Mouse (Mus musculus) layer of hippocampus, postnatal 25 days (tissue): ENCODE results near the gene Acss2. TPM values are rescaled to one million over a fixed set of nuclear protein-coding genes. Genes with fewer than 3 reads are reported as not detected.
A peak's percentile ranks its signal among the peaks of the same experiment; 100 is the strongest.
"Not testable (repeated sequence)": the region's sequence is repeated elsewhere in the genome, so short reads cannot be mapped to it uniquely, and the experiment has no call there.

Experiments
- DNase-seq, 2 experiments: peaks; one replicate each; pipeline ENCODE4 v3.0.0; 2022; ENCODE audit warnings: mixed read lengths in 2 of 2, low spot score in 1 of 2; ENCODE audit errors: extremely low spot score in 1 of 2
- total RNA-seq, 2 experiments: library from RNA; stranded (reverse); gene quantifications; 2 replicates each; pipeline ENCODE4 v1.2.3; 2021

Gene Acss2
- total RNA-seq, 2 experiments from 2014 or later: 60.8 to 70.2 TPM

DNA sequence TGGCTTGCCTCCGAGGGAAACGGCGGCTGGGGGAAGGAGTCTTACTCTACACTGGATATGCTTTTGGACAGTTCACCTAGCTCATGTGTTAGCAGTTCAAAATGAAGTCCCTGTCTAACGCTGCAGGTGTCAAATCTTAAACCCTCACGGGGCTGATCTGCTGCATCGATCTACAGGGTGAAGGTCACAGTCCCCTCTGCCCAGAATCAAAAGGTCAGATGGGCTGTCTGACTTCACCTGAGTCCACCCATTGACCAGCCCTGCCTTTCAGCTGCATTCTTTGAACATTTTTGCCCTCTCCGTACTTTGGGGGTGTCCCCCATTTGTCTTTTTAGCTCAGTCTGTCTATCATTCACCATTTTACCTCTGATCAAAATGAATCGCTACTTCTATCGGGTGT is 67.3 kb downstream of the Acss2 start:
- no peak for DNase-seq

DNA sequence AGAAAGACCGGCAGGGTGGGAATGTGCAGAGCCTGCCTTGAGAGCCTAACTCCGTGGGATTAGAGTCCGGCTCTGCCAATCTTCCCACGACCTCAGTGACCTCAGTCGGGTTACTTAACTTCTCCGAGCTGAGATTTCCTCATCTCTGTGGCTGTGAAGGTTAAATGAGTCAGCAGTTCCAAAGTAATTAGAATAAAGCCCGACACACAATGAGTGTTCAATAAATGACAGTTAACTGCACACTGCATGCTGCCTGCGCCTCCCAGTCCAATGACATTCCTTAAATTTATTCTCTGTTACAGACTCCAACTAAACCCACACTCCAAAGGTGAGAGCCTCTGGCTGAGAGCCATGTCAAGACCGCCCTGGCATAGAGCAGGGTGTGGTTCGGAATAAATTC is 67.7 kb downstream of the Acss2 start:
- DNase-seq: no peak

DNA sequence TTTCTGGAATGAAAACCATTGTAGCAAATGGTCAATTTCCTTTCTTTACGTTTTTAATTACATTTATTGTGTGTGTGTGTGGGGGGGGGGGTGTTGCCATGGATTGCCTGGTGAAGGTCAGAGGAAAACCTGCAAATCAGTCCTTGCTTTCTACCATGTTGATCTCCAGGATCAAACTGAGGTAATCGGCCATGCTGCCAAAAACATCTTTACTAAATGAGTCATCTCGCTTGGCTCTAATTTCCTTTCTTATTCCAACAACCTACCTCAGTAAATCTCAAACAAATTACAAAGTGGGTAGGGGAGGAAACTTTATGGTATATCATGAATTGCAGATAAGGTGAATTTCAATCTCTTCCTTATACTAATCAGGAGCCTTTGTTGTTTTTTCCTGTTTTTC is 70.4 kb downstream of the Acss2 start:
- no peak for DNase-seq

DNA sequence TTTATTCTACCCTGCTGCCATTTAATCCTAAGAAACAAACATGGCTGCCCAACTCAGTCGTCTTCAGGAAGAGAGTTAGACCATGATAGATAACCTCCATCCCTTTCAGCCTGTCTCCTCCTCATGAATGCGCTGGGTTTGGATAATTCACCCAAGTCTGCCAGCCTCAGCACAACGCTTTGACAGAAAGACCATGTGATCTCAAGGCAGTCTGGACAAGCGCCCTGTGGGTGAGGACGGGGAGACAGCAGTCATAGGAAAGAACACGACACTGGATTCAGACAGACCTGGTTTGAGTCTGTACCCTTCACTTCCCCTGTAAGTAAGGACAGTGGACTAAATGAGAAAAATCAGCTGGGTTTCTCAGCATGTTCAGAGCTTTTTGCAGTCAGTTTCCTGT is 71.8 kb downstream of the Acss2 start:
- DNase-seq: no peak

DNA sequence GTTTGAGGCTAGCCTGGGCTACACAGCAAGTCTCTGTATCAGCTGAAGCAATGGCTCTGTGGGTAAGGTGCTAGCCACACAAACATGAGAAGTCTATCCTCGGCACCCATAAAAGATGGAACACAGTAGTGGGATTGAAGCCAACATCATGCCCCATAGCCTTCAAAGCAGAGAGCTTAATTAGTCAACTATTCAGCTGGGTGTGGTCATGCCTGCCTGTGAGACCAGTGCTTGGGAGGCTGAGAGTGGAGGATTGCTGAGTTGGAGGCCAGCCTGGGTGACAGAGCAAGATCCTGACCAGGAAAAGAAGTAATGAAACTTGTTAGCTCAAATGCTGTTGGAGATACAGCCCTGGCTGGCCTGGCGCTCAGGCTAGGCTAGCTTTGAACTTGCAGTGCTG is 73.1 kb downstream of the Acss2 start:
- no peak for DNase-seq

DNA sequence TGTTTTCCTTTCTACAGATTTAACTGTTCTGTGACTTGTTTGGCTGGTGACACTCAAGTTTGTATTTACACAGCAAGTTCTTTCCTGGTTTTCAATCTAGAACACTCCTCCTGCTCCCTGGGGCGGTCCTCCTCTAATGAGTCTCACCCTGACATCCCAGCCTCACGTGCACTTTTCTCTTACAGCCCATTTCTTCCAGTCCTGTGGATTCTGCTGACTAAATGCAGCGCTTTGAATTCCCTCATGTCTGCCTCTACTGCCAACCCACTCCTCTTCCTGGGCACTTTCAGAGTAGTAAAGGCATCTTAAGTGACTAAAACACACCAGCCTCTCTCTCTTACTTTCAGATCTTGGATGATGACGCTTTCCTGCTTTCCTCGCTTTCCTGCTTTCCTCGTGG is 73.9 kb downstream of the Acss2 start:
- no peak for DNase-seq

DNA sequence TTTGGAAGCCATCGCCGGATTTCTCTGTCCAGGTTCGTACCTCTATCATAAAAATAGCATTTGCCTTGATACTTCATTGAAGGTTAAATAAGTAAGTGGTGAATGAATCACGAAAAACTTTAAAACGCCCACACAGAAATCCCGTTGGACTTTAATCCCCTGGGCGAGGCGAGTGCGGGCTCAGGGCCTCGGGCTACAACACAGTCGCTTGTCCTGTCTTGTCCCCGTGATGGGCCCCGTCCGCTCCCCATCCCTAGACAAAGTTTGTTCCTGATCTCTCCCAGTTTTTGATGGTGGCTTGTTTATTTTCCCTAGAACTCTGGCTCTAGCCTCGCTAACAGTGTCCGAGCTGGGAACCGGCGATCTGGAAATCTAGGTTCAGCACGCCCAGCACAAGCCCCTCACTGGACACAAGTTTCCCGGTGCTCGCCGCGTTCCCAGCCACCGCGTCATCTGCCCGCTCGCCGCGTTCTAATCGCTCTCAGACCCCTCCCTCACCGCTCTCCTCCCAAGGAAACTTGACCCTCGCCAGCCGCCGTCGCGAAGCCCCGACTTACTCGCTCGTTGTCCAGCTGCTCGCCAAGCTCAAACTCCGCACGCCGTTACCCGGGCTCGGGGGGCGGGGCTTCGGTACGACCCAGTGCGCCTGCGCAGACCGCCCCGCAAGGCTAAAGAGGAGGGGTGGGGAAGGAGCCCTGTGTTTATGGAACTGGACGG is 74.5 kb downstream of the Acss2 start, which contains the start of gene Gss:
Gss (minus strand) TSS at position 674 of the 717 bp plus-strand sequence.
- peak; percentile 99 for DNase-seq

DNA sequence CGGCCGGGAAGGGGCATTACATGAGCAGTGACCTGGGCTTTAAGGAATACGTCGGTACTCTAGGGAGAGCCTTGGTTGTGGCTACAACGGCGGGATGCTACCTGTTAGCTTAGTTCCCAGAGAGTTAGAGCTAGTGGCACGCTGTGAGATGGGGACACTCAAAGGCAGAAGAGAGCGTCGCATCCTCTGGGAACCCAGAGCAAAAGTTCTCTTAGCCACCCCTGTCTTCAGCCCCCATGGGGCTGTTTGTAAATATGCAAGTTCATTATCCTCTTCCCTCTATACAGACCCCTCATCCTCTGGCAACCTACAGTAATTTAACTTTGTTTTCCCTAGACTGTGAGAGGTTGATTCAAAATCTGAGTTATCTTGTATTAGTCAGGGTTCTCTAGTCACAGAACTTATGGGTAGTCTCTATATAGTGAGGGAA is 75.1 kb downstream of the Acss2 start:
- no peak for DNase-seq

DNA sequence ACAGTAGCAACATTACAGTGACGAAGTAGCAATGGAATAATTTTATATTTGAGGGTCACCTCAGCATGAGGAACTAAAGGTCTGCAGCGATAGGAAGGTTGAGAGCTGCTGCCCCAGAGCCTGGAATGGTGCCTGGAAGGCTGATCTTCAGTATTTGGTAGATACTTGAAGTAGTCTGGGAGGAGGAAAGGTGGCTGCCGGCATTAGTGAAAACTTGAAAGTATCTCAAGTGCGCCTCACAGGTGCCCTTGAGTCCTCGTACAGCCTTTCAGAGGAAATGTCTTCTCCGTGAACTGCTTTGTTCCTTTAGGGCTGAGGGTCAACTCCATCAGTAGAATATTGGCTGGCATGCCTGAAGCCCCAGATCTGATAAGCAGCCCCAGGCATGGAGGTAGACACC is 77.8 kb downstream of the Acss2 start:
- no peak for DNase-seq

DNA sequence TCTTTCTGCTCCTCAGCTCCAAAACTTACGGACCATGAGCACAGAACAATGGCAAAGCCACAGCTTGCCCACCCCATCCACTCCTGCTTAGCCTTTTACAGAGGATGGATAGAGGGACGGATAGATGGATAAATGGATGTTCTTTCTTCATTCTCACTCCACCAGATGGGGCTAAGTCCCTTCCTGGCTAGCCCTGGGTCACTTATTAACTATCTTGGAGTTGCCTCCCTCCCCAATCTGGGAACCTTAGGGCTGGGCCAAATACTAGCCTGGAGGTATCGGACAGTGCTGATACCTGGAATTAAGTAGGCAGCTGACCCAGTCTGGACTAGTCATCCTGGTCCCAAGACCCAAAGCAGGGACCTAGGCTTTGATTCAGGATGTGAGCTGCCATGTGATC is 86.0 kb downstream of the Acss2 start:
- DNase-seq: no peak

DNA sequence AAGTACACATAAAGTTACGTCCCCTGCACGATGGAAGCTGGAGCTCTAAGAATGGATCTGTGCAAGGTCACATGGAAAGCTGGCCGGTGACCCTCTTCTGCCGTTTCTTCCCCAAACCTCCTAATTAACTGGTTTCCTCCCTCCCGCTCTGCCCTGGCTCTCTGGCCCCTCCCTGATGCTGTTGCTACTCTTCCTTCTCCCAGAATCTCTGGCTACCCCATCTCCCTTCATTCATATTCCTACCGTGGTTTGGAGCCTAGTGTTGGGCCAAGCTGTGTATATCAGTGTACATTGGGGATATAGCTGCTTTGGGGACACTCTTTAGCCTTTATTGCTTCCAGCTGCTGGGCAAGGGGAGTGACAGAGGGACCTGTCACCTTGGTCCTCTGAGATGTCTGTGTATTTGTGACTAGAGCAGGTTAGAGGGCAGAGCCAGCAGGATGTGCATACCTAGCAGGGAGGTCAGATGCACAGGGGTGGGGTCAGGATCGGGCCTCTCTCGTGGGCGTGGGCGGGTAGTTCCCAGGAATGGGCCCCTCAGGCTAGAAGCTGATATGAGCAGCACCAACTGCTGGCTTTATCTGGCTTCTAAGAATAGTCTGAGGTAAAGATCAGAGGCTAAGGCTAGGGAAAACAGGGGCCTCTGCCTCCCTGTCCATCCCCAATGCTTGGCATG is 87.0 kb downstream of the Acss2 start:
- no peak for DNase-seq

DNA sequence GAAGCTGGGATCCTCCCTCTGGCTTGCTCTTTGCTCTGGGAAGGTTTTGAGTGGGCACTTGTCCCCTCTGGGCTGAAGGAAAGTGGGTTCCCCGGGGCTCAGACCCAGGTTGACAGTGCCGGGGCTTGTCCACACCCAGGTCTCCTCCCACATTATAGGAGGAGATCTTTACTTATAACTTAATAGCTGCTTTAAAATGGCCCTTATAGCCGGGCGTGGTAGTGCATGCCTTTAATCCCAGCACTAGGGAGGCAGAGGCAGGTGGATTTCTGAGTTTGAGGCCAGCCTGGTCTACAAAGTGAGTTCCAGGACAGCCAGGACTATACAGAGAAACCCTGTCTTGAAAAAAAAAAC is 87.5 kb downstream of the Acss2 start:
- DNase-seq: not testable (repeated sequence)

DNA sequence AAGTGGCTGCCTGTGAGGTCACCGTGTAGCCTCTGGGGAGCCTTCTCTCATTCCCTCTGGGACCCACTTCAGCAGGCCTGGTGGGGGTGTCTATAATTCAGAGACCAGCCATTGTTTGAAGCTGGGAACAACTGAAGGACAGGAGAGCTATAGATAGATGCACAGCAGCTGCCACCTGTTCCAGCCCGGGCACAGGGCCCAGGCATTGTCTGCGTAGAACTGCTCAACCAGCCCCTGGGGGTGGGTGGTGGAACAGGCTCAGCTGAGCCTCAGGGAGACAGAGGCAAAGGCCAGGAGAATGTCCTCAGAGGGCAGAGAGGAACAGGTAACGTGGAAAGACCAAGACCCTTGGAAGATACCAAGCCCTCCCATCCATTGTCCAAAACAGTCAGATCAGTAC is 88.6 kb downstream of the Acss2 start:
- peak; percentile 40 to 54 for DNase-seq

DNA sequence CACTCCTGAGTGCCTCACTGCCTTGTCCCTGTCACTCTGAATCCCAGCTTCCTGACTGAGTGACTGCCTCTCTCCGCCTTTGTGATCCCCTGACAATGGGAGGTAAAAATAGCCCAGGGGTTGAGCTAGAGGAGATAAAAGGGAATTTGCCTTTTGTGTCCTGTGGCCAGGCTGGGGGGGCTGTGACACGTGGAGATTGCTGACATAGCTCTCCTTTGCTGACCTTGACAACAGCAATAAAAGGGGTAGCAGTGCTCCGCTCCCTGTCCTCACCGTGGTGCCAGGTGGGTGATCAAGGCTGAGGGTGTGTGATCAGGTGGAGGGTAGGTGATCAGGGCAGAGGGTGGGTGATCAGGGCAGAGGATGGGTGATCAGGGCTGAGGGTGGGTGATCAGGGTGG is 93.2 kb downstream of the Acss2 start, which contains the start of gene Myh7b:
Myh7b (plus strand) TSS at position 235 of the 400 bp plus-strand sequence.
- no peak for DNase-seq

DNA sequence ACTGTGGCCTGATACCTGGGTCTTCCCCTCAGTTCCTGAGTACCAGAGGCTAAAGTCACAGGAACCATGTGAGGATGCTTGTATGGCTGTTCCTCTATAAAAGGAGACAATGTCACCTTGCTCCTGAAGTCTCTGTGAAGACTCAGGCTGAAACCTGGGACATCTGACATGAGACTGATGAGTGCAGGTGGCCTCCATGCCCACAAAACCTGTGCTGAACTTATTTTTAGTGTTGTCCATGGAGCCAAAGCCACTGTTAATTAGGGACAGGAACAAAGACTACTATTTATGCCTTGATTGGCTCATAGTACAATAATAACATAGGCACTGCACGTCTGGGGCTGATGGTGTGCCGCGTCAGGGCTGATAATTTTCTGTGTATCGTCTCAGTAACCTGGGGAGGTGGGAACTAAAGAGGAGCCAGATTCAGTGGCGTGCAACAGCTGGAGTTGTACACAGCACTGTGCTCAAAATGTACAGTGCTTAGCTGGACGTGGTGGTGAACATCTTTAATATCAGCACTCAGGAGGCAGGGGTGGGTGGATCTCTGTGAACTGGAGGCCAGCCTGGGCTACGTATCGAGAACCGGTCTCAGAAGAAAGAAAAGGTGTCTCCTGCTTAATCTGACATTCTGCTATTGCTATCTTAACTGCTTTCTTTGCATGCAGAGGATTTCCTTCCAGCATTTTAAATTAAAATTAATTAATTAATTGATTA is 94.2 kb downstream of the Acss2 start:
- DNase-seq: no peak

DNA sequence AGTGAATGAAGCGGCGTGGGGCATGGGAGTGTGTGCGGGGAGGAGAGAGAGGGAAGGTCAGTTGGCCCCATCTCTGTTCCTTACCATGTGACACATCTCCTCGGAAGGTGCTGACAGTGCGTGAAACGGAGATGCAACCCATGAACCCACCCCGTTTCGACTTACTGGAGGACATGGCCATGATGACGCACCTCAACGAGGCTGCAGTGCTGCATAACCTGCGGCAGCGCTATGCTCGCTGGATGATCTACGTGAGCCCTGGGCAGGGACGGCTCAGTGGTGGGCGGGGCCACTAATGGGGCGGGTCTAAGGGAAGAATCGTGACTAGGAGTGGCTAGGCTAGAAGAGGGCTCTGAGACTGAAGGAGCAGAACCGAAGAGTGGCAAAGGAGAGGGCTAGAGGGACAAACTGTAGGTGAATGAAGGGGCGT is 95.6 kb downstream of the Acss2 start:
- DNase-seq: no peak

DNA sequence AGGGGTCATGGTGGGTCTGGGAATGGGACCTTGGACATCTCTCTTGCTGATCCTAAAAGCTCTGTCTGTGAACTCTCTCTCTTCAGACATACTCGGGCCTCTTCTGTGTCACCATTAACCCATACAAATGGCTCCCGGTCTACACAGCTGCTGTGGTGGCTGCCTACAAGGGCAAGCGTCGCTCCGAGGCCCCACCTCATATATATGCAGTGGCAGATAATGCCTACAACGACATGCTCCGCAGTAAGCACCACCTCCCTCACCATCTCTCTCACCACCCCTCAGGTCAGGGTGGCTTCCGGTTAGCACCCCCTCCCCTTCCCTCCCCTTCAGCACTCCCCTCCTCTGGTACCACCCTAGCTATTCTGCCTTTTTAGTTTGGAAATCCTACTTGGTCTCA is 96.2 kb downstream of the Acss2 start:
- no peak for DNase-seq

DNA sequence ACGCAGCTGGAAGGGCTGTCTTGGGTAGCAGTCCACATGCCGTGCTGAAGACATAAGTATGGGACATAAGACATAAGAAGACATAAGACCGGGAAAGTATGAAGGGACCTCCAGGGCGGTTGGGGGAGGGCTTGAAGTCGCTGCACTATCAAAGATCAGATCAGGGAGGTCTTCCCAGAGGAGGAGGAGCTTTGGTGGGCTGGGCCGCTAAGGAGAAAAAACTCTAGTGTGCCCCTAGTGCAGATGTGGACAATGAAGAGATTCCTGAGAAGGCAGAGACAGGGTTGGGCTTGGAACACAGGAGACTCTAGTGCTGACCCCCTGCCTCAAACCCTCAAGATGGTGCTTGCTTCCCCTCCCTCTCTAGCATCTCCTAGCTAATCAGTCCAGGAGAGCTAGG is 99.2 kb downstream of the Acss2 start:
- no peak for DNase-seq

DNA sequence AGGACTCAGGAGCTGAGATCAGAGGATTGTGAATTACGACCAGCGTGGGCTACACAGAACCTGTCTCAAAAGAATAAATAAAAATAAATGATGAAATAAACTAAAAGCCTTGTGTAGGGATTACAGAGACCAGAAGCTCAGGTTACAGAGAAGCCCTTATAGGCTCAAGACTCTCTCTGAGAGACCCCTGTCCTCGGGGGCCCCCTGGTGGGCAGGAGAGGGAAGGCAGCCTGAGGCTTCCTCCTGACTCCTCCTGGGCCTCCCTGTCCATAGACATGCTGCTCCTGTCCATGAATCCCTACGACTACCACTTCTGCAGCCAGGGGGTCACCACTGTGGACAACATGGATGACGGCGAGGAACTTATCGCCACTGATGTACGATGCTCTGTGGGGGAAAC is 102.1 kb downstream of the Acss2 start:
- peak; percentile 87 to 97 for DNase-seq

DNA sequence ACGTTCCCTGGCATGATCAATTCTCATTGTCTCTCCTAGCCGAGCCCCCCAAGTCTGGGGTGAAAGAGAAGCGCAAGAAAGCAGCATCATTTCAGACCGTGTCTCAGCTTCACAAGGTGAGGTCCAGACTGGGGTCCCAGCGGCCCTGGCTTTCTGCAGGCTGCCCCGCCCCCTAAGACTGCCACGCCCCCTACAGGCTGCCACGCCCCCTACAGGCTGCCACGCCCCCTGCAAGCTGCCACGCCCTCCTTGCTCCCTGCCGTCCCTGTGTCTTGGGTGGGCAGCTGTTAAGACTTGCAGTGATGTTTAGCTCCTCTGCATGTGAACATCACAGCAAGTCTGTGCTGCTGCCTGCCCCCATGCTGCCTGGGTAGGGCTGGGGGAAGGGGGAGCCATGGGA is 104.9 kb downstream of the Acss2 start:
- DNase-seq: no peak

DNA sequence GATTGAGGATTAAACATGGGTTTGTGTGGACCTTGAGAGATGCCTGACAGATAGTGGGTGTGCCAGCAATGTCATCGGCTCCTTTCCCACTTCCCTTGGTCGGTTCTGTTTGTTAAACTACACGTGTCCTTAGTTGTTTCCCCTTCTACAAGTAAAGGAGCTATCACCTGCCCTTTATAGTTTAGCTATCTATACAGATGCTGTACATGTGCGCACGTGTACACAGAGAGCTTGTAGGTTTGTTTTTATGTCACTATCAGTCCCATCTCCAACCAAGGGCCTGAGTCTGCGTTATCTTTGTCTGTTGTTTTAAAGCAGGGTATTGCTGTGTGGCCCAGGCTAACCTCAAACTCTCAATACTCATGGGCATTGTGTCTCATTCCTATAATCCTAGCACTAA is 106.2 kb downstream of the Acss2 start:
- no peak for DNase-seq

DNA sequence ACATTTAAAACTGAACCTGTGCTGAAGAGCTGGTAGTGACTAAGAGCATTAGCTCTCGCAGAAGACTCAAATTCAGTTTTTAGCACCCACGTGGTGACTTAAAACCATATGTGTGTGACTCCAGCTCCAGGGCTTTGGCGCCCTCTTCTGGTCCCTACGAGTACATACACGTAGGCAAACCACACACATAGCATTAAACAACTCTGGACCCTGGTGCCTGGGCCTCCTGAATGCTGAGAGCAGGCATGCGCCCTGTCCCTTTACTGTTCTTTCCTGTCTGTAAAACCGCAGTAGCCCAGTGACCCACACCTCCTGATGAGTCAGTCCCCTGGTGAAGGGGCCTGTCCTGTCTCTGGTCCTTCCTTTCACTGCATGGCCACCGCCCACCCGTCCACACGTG is 107.0 kb downstream of the Acss2 start:
- no peak for DNase-seq
